Mouse (Mus musculus): ENCODE data around the gene Gm6377. TPM values are rescaled to one million over a fixed set of nuclear protein-coding genes. Genes with fewer than 3 reads are reported as not detected.

The Gm6377 gene
- polyA plus RNA-seq, 1 experiment from 2014 or later = not detected

DNA sequence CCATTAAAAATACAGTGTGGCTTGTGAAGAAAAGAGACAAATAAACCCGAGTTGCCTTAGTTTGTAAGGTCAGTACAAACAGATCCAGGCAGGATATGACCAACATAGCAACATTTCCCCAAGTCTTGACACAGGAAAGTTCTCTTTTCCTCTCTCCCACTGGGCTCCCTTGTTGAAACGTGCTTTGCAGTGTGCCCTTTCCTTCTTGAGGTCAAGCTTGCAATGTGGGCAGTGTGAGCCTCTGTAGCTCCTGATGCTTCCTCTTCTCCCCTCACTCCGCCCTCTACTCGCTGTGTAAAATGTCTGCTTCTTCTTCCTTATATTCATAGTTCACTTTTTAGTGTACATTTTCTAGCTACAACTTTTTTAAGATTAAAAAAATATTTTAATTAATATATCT is 5.1 kb upstream of the Gm6377 start:
- Histone ChIP-seq H3K9ac (replicated peaks; ENCODE audit: low read length) (no peak overlapping the region), H3K27me3 (ENCODE audit: insufficient read depth, low read length) (no peaks in the 10 kb centered on the region), H3K4me3 (ENCODE audit: low read length) (no peak overlapping the region), H3K27ac (ENCODE audit: low read length) (peak overlapping the region; percentile 55; the same call in 1 of the 2 replicates), H3K4me2 (replicated peaks; ENCODE audit: low read depth, low read length) (no peak overlapping the region), H3K36me3 (ENCODE audit: insufficient read depth, low read length) (no peaks in the 10 kb centered on the region), H3K4me1 (ENCODE audit: insufficient read depth, low read length) (no peaks in the 10 kb centered on the region), H3K9me3 (ENCODE audit: low read length) (no peaks in the 10 kb centered on the region)
- 60% methylated on average over 4 of the region's 4 CpGs for WGBS
- peak; percentile 31; the same call in 1 of the 2 replicates for ATAC-seq (ENCODE audit: low FRiP score, low TSS enrichment)

DNA sequence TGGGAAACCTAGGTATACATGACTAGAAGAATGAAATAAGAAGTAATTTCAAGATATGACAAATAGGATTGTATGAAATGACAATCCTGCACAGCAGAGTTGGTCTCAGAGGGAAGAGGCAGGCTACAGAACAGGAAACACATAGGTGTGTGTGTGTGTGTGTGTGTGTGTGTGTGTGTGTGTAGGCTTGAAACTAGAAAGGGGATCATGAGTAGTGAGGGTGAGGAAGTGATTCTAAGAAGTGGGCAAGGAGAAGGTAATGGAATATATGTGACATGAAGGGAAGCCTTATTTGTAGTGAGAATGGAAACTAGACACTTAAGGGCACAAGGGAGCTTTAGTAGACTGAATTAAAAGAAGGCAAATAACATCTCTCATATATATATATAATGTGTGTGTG is 11.3 kb downstream of the Gm6377 start:
- no peaks in the 10 kb centered on the region for H3K4me1 ChIP-seq (ENCODE audit: insufficient read depth, low read length)
- no peak overlapping the region for H3K9ac ChIP-seq (replicated peaks; ENCODE audit: low read length)
- ATAC-seq (ENCODE audit: low FRiP score, low TSS enrichment) = no peak
- no peak overlapping the region for H3K4me2 ChIP-seq (replicated peaks; ENCODE audit: low read depth, low read length)
- no peak overlapping the region for H3K27ac ChIP-seq (ENCODE audit: low read length)
- no peaks in the 10 kb centered on the region for H3K27me3 ChIP-seq (ENCODE audit: insufficient read depth, low read length)
- no peaks in the 10 kb centered on the region for H3K36me3 ChIP-seq (ENCODE audit: insufficient read depth, low read length)
- no peaks in the 10 kb centered on the region for H3K9me3 ChIP-seq (ENCODE audit: low read length)
- H3K4me3 ChIP-seq (ENCODE audit: low read length) = no peak overlapping the region

GRCm38 (mm10) chrX:109228720-109229119 is 32.2 kb downstream of the Gm6377 start:
- H3K4me2 ChIP-seq (replicated peaks; ENCODE audit: low read depth, low read length) = no peak overlapping the region
- no peaks in the 10 kb centered on the region for H3K27me3 ChIP-seq (ENCODE audit: insufficient read depth, low read length)
- no peak overlapping the region for H3K27ac ChIP-seq (ENCODE audit: low read length)
- H3K9ac ChIP-seq (replicated peaks; ENCODE audit: low read length) = no peak overlapping the region
- H3K36me3 ChIP-seq (ENCODE audit: insufficient read depth, low read length) = no peaks in the 10 kb centered on the region
- no peaks in the 10 kb centered on the region for H3K4me1 ChIP-seq (ENCODE audit: insufficient read depth, low read length)
- ATAC-seq (ENCODE audit: low FRiP score, low TSS enrichment) = no peak
- 96% methylated on average over 1 of the region's 1 CpGs for WGBS
- H3K4me3 ChIP-seq (ENCODE audit: low read length) = no peak overlapping the region
- no peaks in the 10 kb centered on the region for H3K9me3 ChIP-seq (ENCODE audit: low read length)

- Histone ChIP-seq H3K27me3 (ENCODE audit: insufficient read depth, low read length) (no peaks in the 10 kb centered on the region), H3K36me3 (ENCODE audit: insufficient read depth, low read length) (no peaks in the 10 kb centered on the region), H3K9ac (replicated peaks; ENCODE audit: low read length) (no peak overlapping the region), H3K9me3 (ENCODE audit: low read length) (no peaks in the 10 kb centered on the region), H3K27ac (ENCODE audit: low read length) (no peak overlapping the region), H3K4me1 (ENCODE audit: insufficient read depth, low read length) (no peaks in the 10 kb centered on the region), H3K4me2 (replicated peaks; ENCODE audit: low read depth, low read length) (no peak overlapping the region), H3K4me3 (ENCODE audit: low read length) (no peak overlapping the region)
- no peak for ATAC-seq (ENCODE audit: low FRiP score, low TSS enrichment)
- 87% methylated on average over 3 of the region's 3 CpGs for WGBS
Observed at GRCm38 (mm10) chrX:109235383-109236036, 39.0 kb downstream of the Gm6377 start.

DNA sequence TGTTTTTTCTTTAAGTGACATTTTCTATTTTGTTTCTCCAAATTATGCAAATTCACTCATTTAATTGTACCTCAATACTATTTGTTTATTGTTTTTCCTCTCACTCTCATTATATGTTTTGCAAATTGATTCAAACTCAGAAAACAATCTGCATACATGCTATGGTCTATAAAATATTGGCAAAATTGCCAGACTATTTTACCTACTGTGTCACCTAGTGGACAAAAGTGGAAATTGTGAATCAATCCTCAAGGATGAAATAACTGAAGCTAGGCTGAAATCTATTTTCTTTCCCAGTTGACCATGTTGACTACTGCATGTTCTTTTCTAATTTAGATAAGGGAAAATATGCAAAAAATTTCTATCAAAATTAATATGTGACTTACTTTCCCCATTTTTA is 41.6 kb downstream of the Gm6377 start:
- ATAC-seq (ENCODE audit: low FRiP score, low TSS enrichment) = no peak
- Histone ChIP-seq H3K4me1 (ENCODE audit: insufficient read depth, low read length) (no peaks in the 10 kb centered on the region), H3K27ac (ENCODE audit: low read length) (no peak overlapping the region), H3K36me3 (ENCODE audit: insufficient read depth, low read length) (no peaks in the 10 kb centered on the region), H3K9me3 (ENCODE audit: low read length) (no peaks in the 10 kb centered on the region), H3K27me3 (ENCODE audit: insufficient read depth, low read length) (no peaks in the 10 kb centered on the region), H3K4me2 (replicated peaks; ENCODE audit: low read depth, low read length) (no peak overlapping the region), H3K9ac (replicated peaks; ENCODE audit: low read length) (no peak overlapping the region), H3K4me3 (ENCODE audit: low read length) (no peak overlapping the region)

Other genes starting within 250 kb of the Gm6377 start
- 19.7 and 26.5 TPM in 2 replicates for gene Hmgn5, start 183.4 kb upstream of the Gm6377 start, polyA plus RNA-seq (2015; fragmentation: Nextera tagmentation; extraction: Ambion mirVana)
- 121 TPM in 2 replicates for gene Sh3bgrl, start 101.4 kb upstream of the Gm6377 start, polyA plus RNA-seq (2015; fragmentation: Nextera tagmentation; extraction: Ambion mirVana)